Mouse (Mus musculus): ENCODE data around the gene Opcml. TPM values are rescaled to one million over a fixed set of nuclear protein-coding genes. Genes with fewer than 3 reads are reported as not detected.

Gene Opcml
- polyA plus RNA-seq, 1 experiment from 2014 or later: 1.6 TPM

DNA sequence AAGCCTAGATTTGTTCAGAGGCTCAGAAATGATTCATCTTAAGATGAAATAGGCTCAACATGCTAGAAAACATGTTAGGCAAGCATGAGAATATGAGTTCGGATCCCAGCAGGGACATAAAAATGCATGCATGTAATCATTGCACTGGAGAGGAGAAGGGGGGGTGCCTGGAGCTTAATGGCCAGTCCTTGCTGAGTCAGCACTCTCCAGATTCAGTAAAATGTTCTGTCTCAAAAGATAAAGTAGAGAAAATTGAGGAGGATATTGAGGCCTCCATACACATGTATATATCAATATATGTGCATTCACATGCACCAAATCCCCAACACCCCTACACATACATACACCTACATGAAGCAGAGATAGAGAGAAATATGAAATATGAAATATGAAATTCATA lies 889.7 kb downstream of the Opcml start:
- DNase-seq (ENCODE audit: low spot score): no peak
- H3K27me3 ChIP-seq (replicated peaks; ENCODE audit: control insufficient read depth, insufficient read depth, low read length): no peaks in the 10 kb centered on the region
- WGBS: 74% methylated on average over 1 of the region's 1 CpGs
- no peak overlapping the region for H3K27ac ChIP-seq (ENCODE audit: low read depth, low read length)
- ATAC-seq (replicated peaks; ENCODE audit: low FRiP score): no peak
- no peaks in the 10 kb centered on the region for H3K4me1 ChIP-seq (replicated peaks; ENCODE audit: control insufficient read depth, insufficient read depth, low read length)
- no peak overlapping the region for H3K4me2 ChIP-seq
- H3K9ac ChIP-seq (ENCODE audit: low read depth, low read length): no peak overlapping the region
- H3K9me3 ChIP-seq (ENCODE audit: control insufficient read depth, low read length): no peaks in the 10 kb centered on the region
- H3K4me3 ChIP-seq (ENCODE audit: low read depth, low read length): no peak overlapping the region
- H3K36me3 ChIP-seq (ENCODE audit: control insufficient read depth, insufficient read depth, low read length): no peaks in the 10 kb centered on the region

DNA sequence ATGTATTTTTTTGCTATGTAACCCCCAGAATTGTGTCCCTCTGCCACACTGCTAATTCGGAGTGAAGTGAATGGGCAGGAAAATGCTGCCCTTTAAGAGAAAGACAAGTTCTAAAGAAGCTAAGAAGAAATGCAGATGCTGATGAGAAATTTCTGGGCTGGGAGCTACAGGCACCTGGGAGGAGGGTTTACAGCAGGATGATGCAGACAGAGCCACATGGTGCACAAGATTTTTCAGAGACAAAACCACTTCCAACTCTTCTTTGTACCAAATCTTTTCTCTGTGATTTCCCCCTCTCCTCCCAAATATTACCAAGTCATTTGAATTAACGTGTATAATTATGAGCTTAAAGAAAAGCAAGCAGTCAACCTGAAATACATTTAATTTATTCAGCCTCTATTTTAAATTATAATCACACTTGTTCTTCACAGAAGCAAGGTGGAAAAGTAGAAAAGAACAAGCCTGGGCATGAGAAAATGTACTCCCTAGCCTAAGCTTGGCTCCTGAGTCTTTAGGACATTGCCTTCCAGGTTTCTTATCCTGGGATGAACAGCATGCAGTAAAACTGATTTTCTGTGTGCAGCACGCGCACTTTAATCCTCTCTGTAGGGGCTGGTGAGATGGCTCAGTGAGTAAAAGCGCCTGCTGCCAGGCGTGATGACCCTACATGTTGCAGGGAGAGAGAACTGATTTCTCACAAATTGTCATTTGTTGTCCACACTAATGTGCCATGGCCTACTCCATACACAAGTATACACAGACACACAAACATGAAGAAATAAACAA lies 890.9 kb downstream of the Opcml start:
- Histone ChIP-seq H3K27ac (ENCODE audit: low read depth, low read length) (no peak overlapping the region), H3K4me2 (no peak overlapping the region), H3K4me1 (replicated peaks; ENCODE audit: control insufficient read depth, insufficient read depth, low read length) (no peaks in the 10 kb centered on the region), H3K27me3 (replicated peaks; ENCODE audit: control insufficient read depth, insufficient read depth, low read length) (no peaks in the 10 kb centered on the region), H3K9me3 (ENCODE audit: control insufficient read depth, low read length) (no peaks in the 10 kb centered on the region), H3K4me3 (ENCODE audit: low read depth, low read length) (no peak overlapping the region), H3K9ac (ENCODE audit: low read depth, low read length) (no peak overlapping the region), H3K36me3 (ENCODE audit: control insufficient read depth, insufficient read depth, low read length) (no peaks in the 10 kb centered on the region)
- ATAC-seq (replicated peaks; ENCODE audit: low FRiP score): no peak
- WGBS: 70% methylated on average over 6 of the region's 6 CpGs
- no peak for DNase-seq (ENCODE audit: low spot score)

DNA sequence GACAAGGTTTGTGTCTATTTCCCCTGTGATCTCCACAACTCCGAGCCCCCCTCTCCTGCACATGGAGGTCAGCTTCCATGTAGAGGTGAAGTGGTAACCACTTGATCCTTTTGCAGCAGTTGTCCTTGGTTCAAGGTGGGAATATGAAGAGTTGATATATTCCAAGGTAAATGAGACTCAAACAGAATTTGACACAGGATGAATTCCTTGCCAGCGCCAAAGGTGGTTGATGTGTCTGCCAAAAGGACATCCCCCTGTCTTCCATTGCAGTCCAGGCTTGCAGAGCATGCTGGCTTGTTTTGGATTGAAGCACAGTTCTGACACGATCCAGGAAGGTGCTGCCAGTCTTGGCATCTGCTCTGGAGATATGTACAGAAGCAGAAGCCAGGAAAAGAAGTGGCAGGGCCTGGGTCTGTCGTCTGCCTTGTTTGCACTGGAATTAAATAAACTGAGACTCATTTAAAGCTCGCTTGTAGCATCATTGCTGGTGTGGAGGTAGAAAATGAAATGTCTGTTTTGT lies 893.4 kb downstream of the Opcml start:
- DNase-seq (ENCODE audit: low spot score): no peak
- H3K4me1 ChIP-seq (replicated peaks; ENCODE audit: control insufficient read depth, insufficient read depth, low read length): no peaks in the 10 kb centered on the region
- no peak overlapping the region for H3K27ac ChIP-seq (ENCODE audit: low read depth, low read length)
- H3K9me3 ChIP-seq (ENCODE audit: control insufficient read depth, low read length): no peaks in the 10 kb centered on the region
- no peak overlapping the region for H3K9ac ChIP-seq (ENCODE audit: low read depth, low read length)
- H3K27me3 ChIP-seq (replicated peaks; ENCODE audit: control insufficient read depth, insufficient read depth, low read length): no peaks in the 10 kb centered on the region
- H3K36me3 ChIP-seq (ENCODE audit: control insufficient read depth, insufficient read depth, low read length): no peaks in the 10 kb centered on the region
- WGBS: 63% methylated on average over 5 of the region's 5 CpGs
- no peak overlapping the region for H3K4me2 ChIP-seq
- ATAC-seq (replicated peaks; ENCODE audit: low FRiP score): no peak
- H3K4me3 ChIP-seq (ENCODE audit: low read depth, low read length): no peak overlapping the region

DNA sequence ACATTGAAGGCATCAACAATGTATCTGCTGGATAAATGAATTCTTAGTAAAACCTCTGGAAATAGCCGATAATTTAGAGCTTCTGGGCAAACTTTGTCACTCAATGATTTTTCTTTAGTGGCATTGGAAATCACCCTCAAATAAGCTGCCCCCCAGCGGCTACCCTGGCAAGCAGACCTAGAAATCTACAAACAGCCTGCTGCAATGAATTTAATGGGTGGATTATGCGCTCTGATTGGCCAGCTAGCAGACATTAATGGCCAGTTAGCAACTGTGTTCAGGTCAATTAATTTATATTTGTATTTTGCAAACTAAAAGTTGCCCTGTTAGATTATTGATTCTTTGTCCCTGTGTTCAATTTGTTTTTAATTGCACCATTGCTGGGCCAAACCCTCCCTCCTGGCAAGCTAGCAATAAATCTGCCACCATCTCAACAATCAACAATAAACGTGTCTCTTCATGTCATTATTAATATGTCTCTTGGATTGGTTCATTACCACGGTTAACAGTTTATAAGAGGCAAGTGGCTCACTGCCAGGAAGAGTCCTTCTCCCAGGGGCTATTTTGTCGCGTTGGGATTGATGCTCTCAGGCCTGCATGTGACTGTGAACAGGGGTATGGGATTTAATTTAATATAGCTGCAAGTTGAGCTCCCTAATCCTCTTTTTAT lies 896.5 kb downstream of the Opcml start:
- H3K9me3 ChIP-seq (ENCODE audit: control insufficient read depth, low read length): no peaks in the 10 kb centered on the region
- no peak overlapping the region for H3K9ac ChIP-seq (ENCODE audit: low read depth, low read length)
- H3K4me1 ChIP-seq (replicated peaks; ENCODE audit: control insufficient read depth, insufficient read depth, low read length): no peaks in the 10 kb centered on the region
- H3K27me3 ChIP-seq (replicated peaks; ENCODE audit: control insufficient read depth, insufficient read depth, low read length): no peaks in the 10 kb centered on the region
- no peaks in the 10 kb centered on the region for H3K36me3 ChIP-seq (ENCODE audit: control insufficient read depth, insufficient read depth, low read length)
- DNase-seq (ENCODE audit: low spot score) (no peak), ATAC-seq (replicated peaks; ENCODE audit: low FRiP score) (no peak)
- 74% methylated on average over 7 of the region's 7 CpGs for WGBS
- H3K4me3 ChIP-seq (ENCODE audit: low read depth, low read length): no peak overlapping the region
- H3K27ac ChIP-seq (ENCODE audit: low read depth, low read length): no peak overlapping the region
- no peak overlapping the region for H3K4me2 ChIP-seq

DNA sequence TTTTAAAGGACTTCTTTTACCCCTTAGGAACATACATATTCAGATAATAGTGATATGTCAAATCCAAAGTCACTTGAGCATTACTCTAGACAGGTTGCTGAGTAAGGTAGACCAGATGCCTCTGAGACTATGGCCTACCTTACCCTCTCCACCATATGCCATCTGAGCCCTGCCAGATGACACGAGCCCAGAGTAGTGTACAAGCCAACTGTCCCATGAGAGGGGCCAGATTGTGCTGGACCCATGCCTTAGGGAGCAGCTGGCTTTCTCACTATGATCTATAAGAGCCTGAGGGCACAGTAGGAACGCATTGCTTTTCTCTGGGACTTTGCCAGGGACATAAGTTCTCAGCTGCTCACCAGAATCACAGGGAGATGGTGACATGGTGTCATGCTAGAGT lies 899.6 kb downstream of the Opcml start:
- no peaks in the 10 kb centered on the region for H3K9me3 ChIP-seq (ENCODE audit: control insufficient read depth, low read length)
- no peaks in the 10 kb centered on the region for H3K36me3 ChIP-seq (ENCODE audit: control insufficient read depth, insufficient read depth, low read length)
- H3K4me2 ChIP-seq: no peak overlapping the region
- 70% methylated on average over 2 of the region's 2 CpGs for WGBS
- H3K4me1 ChIP-seq (replicated peaks; ENCODE audit: control insufficient read depth, insufficient read depth, low read length): no peaks in the 10 kb centered on the region
- DNase-seq (ENCODE audit: low spot score) (no peak), ATAC-seq (replicated peaks; ENCODE audit: low FRiP score) (no peak)
- no peaks in the 10 kb centered on the region for H3K27me3 ChIP-seq (replicated peaks; ENCODE audit: control insufficient read depth, insufficient read depth, low read length)
- no peak overlapping the region for H3K4me3 ChIP-seq (ENCODE audit: low read depth, low read length)
- H3K9ac ChIP-seq (ENCODE audit: low read depth, low read length): no peak overlapping the region
- no peak overlapping the region for H3K27ac ChIP-seq (ENCODE audit: low read depth, low read length)

DNA sequence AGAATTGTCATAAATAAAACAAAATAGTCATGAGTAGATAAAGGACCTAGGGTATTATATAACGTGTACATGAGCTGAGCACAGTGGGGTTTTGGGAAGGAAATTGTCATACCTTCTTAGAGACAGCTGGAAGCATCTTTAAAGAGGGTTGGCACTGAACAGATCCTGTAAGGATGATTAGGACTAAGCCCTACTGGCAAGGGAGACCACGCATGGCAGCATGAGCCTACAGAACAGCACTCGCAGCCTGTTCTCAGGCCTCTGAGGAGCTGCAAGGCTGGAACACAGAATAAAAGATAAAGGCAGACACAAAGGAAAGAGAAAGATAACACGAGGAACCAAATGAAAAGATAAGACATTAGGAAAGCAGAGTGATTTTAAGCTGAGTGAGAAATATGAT lies 915.2 kb downstream of the Opcml start:
- Histone ChIP-seq H3K27ac (ENCODE audit: low read depth, low read length) (no peak overlapping the region), H3K4me1 (replicated peaks; ENCODE audit: control insufficient read depth, insufficient read depth, low read length) (no peaks in the 10 kb centered on the region), H3K4me3 (ENCODE audit: low read depth, low read length) (no peak overlapping the region), H3K4me2 (no peak overlapping the region), H3K27me3 (replicated peaks; ENCODE audit: control insufficient read depth, insufficient read depth, low read length) (no peaks in the 10 kb centered on the region), H3K36me3 (ENCODE audit: control insufficient read depth, insufficient read depth, low read length) (no peaks in the 10 kb centered on the region), H3K9me3 (ENCODE audit: control insufficient read depth, low read length) (no peaks in the 10 kb centered on the region), H3K9ac (ENCODE audit: low read depth, low read length) (no peak overlapping the region)
- ATAC-seq (replicated peaks; ENCODE audit: low FRiP score) (no peak), DNase-seq (ENCODE audit: low spot score) (no peak)
- WGBS: 64% methylated on average over 4 of the region's 4 CpGs

DNA sequence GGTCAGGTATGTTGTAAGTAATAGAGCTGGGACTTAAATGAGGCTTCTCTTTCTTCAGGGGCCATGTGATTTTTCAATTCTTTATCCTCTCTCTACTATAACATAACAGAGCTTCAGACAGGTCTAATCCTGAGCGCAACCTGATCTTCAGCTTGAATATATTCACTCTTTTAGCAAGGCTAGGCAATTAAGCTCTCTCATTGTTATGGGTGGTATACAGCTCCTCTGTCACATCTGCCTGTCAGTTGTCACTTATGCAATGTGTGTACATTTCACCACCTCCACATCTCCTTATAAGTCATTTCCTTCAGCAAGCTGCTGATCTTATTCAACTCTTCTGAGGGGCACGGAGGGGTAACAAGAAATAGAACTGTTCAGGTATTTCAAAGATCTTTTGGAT lies 924.0 kb downstream of the Opcml start:
- H3K9me3 ChIP-seq (ENCODE audit: control insufficient read depth, low read length): no peaks in the 10 kb centered on the region
- H3K27me3 ChIP-seq (replicated peaks; ENCODE audit: control insufficient read depth, insufficient read depth, low read length): no peaks in the 10 kb centered on the region
- H3K4me1 ChIP-seq (replicated peaks; ENCODE audit: control insufficient read depth, insufficient read depth, low read length): no peaks in the 10 kb centered on the region
- WGBS: 84% methylated on average over 2 of the region's 2 CpGs
- no peak overlapping the region for H3K4me2 ChIP-seq
- no peak overlapping the region for H3K27ac ChIP-seq (ENCODE audit: low read depth, low read length)
- H3K36me3 ChIP-seq (ENCODE audit: control insufficient read depth, insufficient read depth, low read length): no peaks in the 10 kb centered on the region
- H3K4me3 ChIP-seq (ENCODE audit: low read depth, low read length): no peak overlapping the region
- no peak overlapping the region for H3K9ac ChIP-seq (ENCODE audit: low read depth, low read length)
- ATAC-seq (replicated peaks; ENCODE audit: low FRiP score) (no peak), DNase-seq (ENCODE audit: low spot score) (no peak)

DNA sequence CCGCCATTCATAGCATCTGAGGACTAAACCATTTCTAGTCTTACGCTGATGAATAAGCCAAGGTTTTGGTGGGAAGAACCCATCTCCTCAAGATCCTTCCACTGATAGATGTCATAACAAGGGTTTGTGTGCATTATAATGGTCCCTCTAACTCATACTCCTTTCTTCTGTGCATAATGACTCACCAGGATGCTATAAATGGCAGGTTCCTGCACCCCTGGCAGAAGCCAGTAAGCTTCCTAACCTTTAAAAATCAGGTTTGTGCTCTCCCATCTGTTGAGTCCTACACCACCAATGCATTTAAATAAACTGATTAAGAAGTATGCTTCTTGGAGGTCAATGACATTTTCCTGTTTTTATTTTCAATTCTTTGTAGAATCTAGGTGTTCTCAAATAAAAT lies 929.6 kb downstream of the Opcml start:
- H3K27ac ChIP-seq (ENCODE audit: low read depth, low read length): no peak overlapping the region
- 81% methylated on average over 2 of the region's 2 CpGs for WGBS
- H3K4me3 ChIP-seq (ENCODE audit: low read depth, low read length): no peak overlapping the region
- no peak for DNase-seq (ENCODE audit: low spot score)
- H3K4me1 ChIP-seq (replicated peaks; ENCODE audit: control insufficient read depth, insufficient read depth, low read length): no peaks in the 10 kb centered on the region
- H3K36me3 ChIP-seq (ENCODE audit: control insufficient read depth, insufficient read depth, low read length): no peaks in the 10 kb centered on the region
- no peaks in the 10 kb centered on the region for H3K27me3 ChIP-seq (replicated peaks; ENCODE audit: control insufficient read depth, insufficient read depth, low read length)
- no peak overlapping the region for H3K9ac ChIP-seq (ENCODE audit: low read depth, low read length)
- no peak overlapping the region for H3K4me2 ChIP-seq
- H3K9me3 ChIP-seq (ENCODE audit: control insufficient read depth, low read length): no peaks in the 10 kb centered on the region
- ATAC-seq (replicated peaks; ENCODE audit: low FRiP score): no peak
